Mouse (Mus musculus): ENCODE measurements around the gene Serpina12. TPM values are rescaled to one million over a fixed set of nuclear protein-coding genes. Genes with fewer than 3 reads are reported as not detected.

The Serpina12 gene
- polyA plus RNA-seq, 1 experiment from 2014 or later = not detected

GRCm38 (mm10) chr12:104000594-104000993 is 43.6 kb downstream of the Serpina12 start:
- no peak overlapping the region for H3K4me3 ChIP-seq (ENCODE audit: low read depth, low read length)
- no peaks in the 10 kb centered on the region for H3K36me3 ChIP-seq (ENCODE audit: control insufficient read depth, insufficient read depth, low read length)
- H3K9me3 ChIP-seq (ENCODE audit: control insufficient read depth, low read length) = peaks cover 5% of the 10 kb centered on the region; the same call in 1 of the 2 replicates
- no peaks in the 10 kb centered on the region for H3K27me3 ChIP-seq (ENCODE audit: control insufficient read depth, insufficient read depth, low read length)
- H3K4me1 ChIP-seq (ENCODE audit: control insufficient read depth, insufficient read depth, low read length) = no peaks in the 10 kb centered on the region
- 84% methylated on average over 3 of the region's 3 CpGs for WGBS
- H3K27ac ChIP-seq (ENCODE audit: low read depth, low read length) = no peak overlapping the region
- ATAC-seq (ENCODE audit: insufficient read depth, low FRiP score, low TSS enrichment) (no peak), DNase-seq (ENCODE audit: low spot score) (no peak)
- no peak overlapping the region for H3K9ac ChIP-seq (ENCODE audit: low read length)
- no peak overlapping the region for H3K4me2 ChIP-seq (ENCODE audit: low read depth)

GRCm38 (mm10) chr12:103999611-104000010 is 44.6 kb downstream of the Serpina12 start:
- no peak overlapping the region for H3K27ac ChIP-seq (ENCODE audit: low read depth, low read length)
- ATAC-seq (ENCODE audit: insufficient read depth, low FRiP score, low TSS enrichment) (no peak), DNase-seq (ENCODE audit: low spot score) (no peak)
- H3K4me3 ChIP-seq (ENCODE audit: low read depth, low read length) = no peak overlapping the region
- no peak overlapping the region for H3K4me2 ChIP-seq (ENCODE audit: low read depth)
- no peaks in the 10 kb centered on the region for H3K36me3 ChIP-seq (ENCODE audit: control insufficient read depth, insufficient read depth, low read length)
- H3K9me3 ChIP-seq (ENCODE audit: control insufficient read depth, low read length) = peaks cover 4% of the 10 kb centered on the region; the same call in 1 of the 2 replicates
- 83% methylated on average over 8 of the region's 8 CpGs for WGBS
- no peaks in the 10 kb centered on the region for H3K27me3 ChIP-seq (ENCODE audit: control insufficient read depth, insufficient read depth, low read length)
- no peaks in the 10 kb centered on the region for H3K4me1 ChIP-seq (ENCODE audit: control insufficient read depth, insufficient read depth, low read length)
- no peak overlapping the region for H3K9ac ChIP-seq (ENCODE audit: low read length)

- Histone ChIP-seq H3K4me3 (ENCODE audit: low read depth, low read length) (no peak overlapping the region), H3K9ac (ENCODE audit: low read length) (no peak overlapping the region), H3K36me3 (ENCODE audit: control insufficient read depth, insufficient read depth, low read length) (no peaks in the 10 kb centered on the region), H3K4me2 (ENCODE audit: low read depth) (no peak overlapping the region), H3K9me3 (ENCODE audit: control insufficient read depth, low read length) (no peaks in the 10 kb centered on the region), H3K27me3 (ENCODE audit: control insufficient read depth, insufficient read depth, low read length) (no peaks in the 10 kb centered on the region), H3K27ac (ENCODE audit: low read depth, low read length) (no peak overlapping the region), H3K4me1 (ENCODE audit: control insufficient read depth, insufficient read depth, low read length) (no peaks in the 10 kb centered on the region)
- WGBS = 77% methylated on average over 2 of the region's 2 CpGs
- no peak for ATAC-seq (ENCODE audit: insufficient read depth, low FRiP score, low TSS enrichment)
- DNase-seq (ENCODE audit: low spot score) = no peak
Measured at GRCm38 (mm10) chr12:103996513-103996912, 47.7 kb downstream of the Serpina12 start.

- Histone ChIP-seq H3K9me3 (ENCODE audit: control insufficient read depth, low read length) (no peaks in the 10 kb centered on the region), H3K4me2 (ENCODE audit: low read depth) (no peak overlapping the region), H3K27me3 (ENCODE audit: control insufficient read depth, insufficient read depth, low read length) (no peaks in the 10 kb centered on the region), H3K4me3 (ENCODE audit: low read depth, low read length) (no peak overlapping the region), H3K36me3 (ENCODE audit: control insufficient read depth, insufficient read depth, low read length) (no peaks in the 10 kb centered on the region), H3K9ac (ENCODE audit: low read length) (no peak overlapping the region), H3K27ac (ENCODE audit: low read depth, low read length) (no peak overlapping the region), H3K4me1 (ENCODE audit: control insufficient read depth, insufficient read depth, low read length) (no peaks in the 10 kb centered on the region)
- DNase-seq (ENCODE audit: low spot score) (peak; percentile 69), ATAC-seq (ENCODE audit: insufficient read depth, low FRiP score, low TSS enrichment) (no peak)
- 38% methylated on average over 5 of the region's 5 CpGs for WGBS
Measured at GRCm38 (mm10) chr12:103995292-103996072, 48.8 kb downstream of the Serpina12 start.

GRCm38 (mm10) chr12:103992945-103993344 is 51.3 kb downstream of the Serpina12 start:
- DNase-seq (ENCODE audit: low spot score) (no peak), ATAC-seq (ENCODE audit: insufficient read depth, low FRiP score, low TSS enrichment) (no peak)
- H3K27ac ChIP-seq (ENCODE audit: low read depth, low read length) = no peak overlapping the region
- H3K4me1 ChIP-seq (ENCODE audit: control insufficient read depth, insufficient read depth, low read length) = no peaks in the 10 kb centered on the region
- no peak overlapping the region for H3K4me2 ChIP-seq (ENCODE audit: low read depth)
- WGBS = 80% methylated on average over 7 of the region's 7 CpGs
- no peaks in the 10 kb centered on the region for H3K36me3 ChIP-seq (ENCODE audit: control insufficient read depth, insufficient read depth, low read length)
- no peak overlapping the region for H3K4me3 ChIP-seq (ENCODE audit: low read depth, low read length)
- H3K27me3 ChIP-seq (ENCODE audit: control insufficient read depth, insufficient read depth, low read length) = no peaks in the 10 kb centered on the region
- H3K9ac ChIP-seq (ENCODE audit: low read length) = no peak overlapping the region
- H3K9me3 ChIP-seq (ENCODE audit: control insufficient read depth, low read length) = no peaks in the 10 kb centered on the region

- ATAC-seq (ENCODE audit: insufficient read depth, low FRiP score, low TSS enrichment) (no peak), DNase-seq (ENCODE audit: low spot score) (no peak)
- Histone ChIP-seq H3K4me2 (ENCODE audit: low read depth) (no peak within 1 kb of the TSS), H3K9ac (ENCODE audit: low read length) (no peak within 1 kb of the TSS), H3K4me3 (ENCODE audit: low read depth, low read length) (no peak within 1 kb of the TSS), H3K9me3 (ENCODE audit: control insufficient read depth, low read length) (no peaks in the 10 kb centered on the region), H3K27me3 (ENCODE audit: control insufficient read depth, insufficient read depth, low read length) (no peaks in the 10 kb centered on the region), H3K4me1 (ENCODE audit: control insufficient read depth, insufficient read depth, low read length) (no peaks in the 10 kb centered on the region), H3K36me3 (ENCODE audit: control insufficient read depth, insufficient read depth, low read length) (no peaks in the 10 kb centered on the region), H3K27ac (ENCODE audit: low read depth, low read length) (no peak within 1 kb of the TSS)
- 87% methylated on average over 6 of the region's 6 CpGs for WGBS
Measured at GRCm38 (mm10) chr12:103989857-103990256, 54.4 kb downstream of the Serpina12 start, which contains the start of gene Serpina11. Gene Serpina11, minus strand, starts transcription at chr12:103989957.

GRCm38 (mm10) chr12:103989514-103989767 is 54.8 kb downstream of the Serpina12 start:
- Histone ChIP-seq H3K27me3 (ENCODE audit: control insufficient read depth, insufficient read depth, low read length) (no peaks in the 10 kb centered on the region), H3K9ac (ENCODE audit: low read length) (no peak overlapping the region), H3K9me3 (ENCODE audit: control insufficient read depth, low read length) (no peaks in the 10 kb centered on the region), H3K36me3 (ENCODE audit: control insufficient read depth, insufficient read depth, low read length) (no peaks in the 10 kb centered on the region), H3K4me2 (ENCODE audit: low read depth) (no peak overlapping the region), H3K4me3 (ENCODE audit: low read depth, low read length) (no peak overlapping the region), H3K27ac (ENCODE audit: low read depth, low read length) (no peak overlapping the region), H3K4me1 (ENCODE audit: control insufficient read depth, insufficient read depth, low read length) (no peaks in the 10 kb centered on the region)
- DNase-seq (ENCODE audit: low spot score) = no peak
- 65% methylated on average over 2 of the region's 2 CpGs for WGBS
- ATAC-seq (ENCODE audit: insufficient read depth, low FRiP score, low TSS enrichment) = no peak

GRCm38 (mm10) chr12:103988754-103989513 is 55.3 kb downstream of the Serpina12 start:
- no peaks in the 10 kb centered on the region for H3K9me3 ChIP-seq (ENCODE audit: control insufficient read depth, low read length)
- 61% methylated on average over 14 of the region's 14 CpGs for WGBS

GRCm38 (mm10) chr12:103985868-103986267 is 58.4 kb downstream of the Serpina12 start:
- no peak overlapping the region for H3K27ac ChIP-seq (ENCODE audit: low read depth, low read length)
- no peak for DNase-seq (ENCODE audit: low spot score)
- H3K9ac ChIP-seq (ENCODE audit: low read length) = no peak overlapping the region
- no peak overlapping the region for H3K4me3 ChIP-seq (ENCODE audit: low read depth, low read length)
- 72% methylated on average over 5 of the region's 5 CpGs for WGBS
- no peaks in the 10 kb centered on the region for H3K4me1 ChIP-seq (ENCODE audit: control insufficient read depth, insufficient read depth, low read length)
- H3K36me3 ChIP-seq (ENCODE audit: control insufficient read depth, insufficient read depth, low read length) = no peaks in the 10 kb centered on the region
- ATAC-seq (ENCODE audit: insufficient read depth, low FRiP score, low TSS enrichment) = no peak
- no peaks in the 10 kb centered on the region for H3K9me3 ChIP-seq (ENCODE audit: control insufficient read depth, low read length)
- no peaks in the 10 kb centered on the region for H3K27me3 ChIP-seq (ENCODE audit: control insufficient read depth, insufficient read depth, low read length)
- H3K4me2 ChIP-seq (ENCODE audit: low read depth) = no peak overlapping the region

More at GRCm38 (mm10) chr12:103988754-103989513, 55.3 kb downstream of the Serpina12 start:
- Histone ChIP-seq H3K4me3 (ENCODE audit: low read depth, low read length) (no peak overlapping the region), H3K36me3 (ENCODE audit: control insufficient read depth, insufficient read depth, low read length) (no peaks in the 10 kb centered on the region), H3K9ac (ENCODE audit: low read length) (no peak overlapping the region), H3K27me3 (ENCODE audit: control insufficient read depth, insufficient read depth, low read length) (no peaks in the 10 kb centered on the region), H3K27ac (ENCODE audit: low read depth, low read length) (no peak overlapping the region), H3K4me2 (ENCODE audit: low read depth) (no peak overlapping the region), H3K4me1 (ENCODE audit: control insufficient read depth, insufficient read depth, low read length) (no peaks in the 10 kb centered on the region)
- DNase-seq (ENCODE audit: low spot score) (no peak), ATAC-seq (ENCODE audit: insufficient read depth, low FRiP score, low TSS enrichment) (no peak)

All from neural tube, embryonic 11.5 days (tissue).